Mouse (Mus musculus) CD4-positive helper T cell, adult 2 months (primary cell): ENCODE measurements around the gene Scyl1.

Experiments used
- DNase-seq: peaks from one replicate; pipeline ENCODE4 v3.0.0-alpha.2; 2012; ENCODE audit warnings: low read depth, missing footprints, low spot score

Gene Scyl1

DNA sequence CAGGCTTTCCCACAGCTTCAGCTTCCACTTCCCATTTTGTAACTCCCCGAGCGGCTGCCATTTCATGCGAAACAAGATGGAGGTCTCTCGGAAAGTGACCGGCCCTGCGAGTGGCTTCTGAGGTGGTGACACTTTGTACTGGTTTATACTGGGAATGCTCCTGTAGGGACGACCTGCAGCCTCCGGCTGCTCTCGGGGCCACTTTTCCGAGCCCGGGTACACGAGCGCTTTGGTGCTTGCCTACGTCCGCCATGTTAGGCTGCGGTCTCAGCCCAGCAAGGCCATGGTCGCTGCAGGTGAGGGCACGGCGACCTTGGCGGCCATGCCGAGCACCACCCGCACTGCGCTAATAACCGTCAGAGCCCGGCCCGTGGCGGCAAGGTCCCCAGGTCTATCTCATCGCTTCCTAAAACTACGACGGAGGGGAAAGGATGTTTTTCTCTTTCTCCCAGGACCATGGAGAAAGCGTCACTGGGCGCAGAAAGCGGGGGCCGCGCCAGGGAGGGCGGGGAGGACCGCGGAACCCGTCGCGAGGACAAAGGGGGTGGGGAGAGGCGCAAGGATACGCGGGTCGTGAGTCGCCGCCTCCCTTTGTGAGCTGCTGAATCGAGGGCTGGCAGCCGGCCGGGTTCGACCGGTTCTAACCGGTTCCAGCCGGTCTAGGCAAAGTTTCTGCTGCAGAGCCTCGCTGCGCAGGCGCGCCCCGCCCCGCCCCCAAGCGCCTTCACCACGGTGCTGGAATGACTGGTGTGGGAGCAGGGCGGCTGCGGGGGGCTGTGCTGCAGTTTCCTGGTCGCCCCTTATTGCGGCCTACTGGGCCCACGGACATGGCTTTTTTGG, 32.0 kb upstream of the Scyl1 start:
- peak; percentile 99 for DNase-seq

- DNase-seq = no peak
Measured at GRCm38 (mm10) chr19:5802787-5803040, 31.5 kb upstream of the Scyl1 start.

GRCm38 (mm10) chr19:5802011-5802786, 31.0 kb upstream of the Scyl1 start:
- DNase-seq = peak; percentile 95

- DNase-seq = peak; percentile 60
Measured at GRCm38 (mm10) chr19:5801432-5801964, 30.3 kb upstream of the Scyl1 start.

DNA sequence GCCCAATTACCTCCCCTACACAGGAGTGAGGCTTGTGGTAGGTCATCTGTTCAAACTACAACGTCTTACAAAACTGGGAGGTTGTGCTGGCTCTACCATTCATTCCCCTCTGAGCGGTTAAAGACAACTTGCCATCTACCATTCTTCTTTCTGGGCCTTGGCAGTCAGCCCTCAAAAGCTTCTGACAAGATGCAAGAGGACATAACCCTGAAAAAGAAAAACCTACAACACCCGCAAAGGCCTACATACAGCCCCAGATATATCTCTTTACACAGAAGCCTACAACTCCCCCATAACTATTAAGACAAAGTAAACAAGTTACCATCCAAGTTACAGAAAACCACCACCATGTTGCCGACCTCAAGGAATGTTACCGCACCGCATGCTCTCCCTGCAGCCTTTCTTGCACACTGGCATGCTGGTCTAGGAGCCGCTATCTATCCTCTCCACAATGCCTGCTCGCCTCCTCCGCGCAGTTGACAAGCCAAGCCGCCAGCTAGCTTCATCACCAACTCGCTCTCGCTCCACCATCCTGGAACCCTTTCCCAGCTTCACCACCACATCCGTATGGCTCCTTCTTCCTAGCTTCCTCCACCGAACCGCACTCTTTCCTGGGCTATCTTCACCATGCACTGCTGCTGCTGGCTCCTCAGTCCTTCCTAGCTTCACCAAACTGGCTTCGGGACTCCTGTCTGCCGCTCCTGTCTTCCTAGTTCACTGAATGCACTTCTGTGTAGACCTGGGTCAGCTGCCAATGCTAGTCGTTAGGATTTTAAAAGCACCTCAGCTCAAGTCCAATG, 29.6 kb upstream of the Scyl1 start:
- peak; percentile 63 for DNase-seq

- DNase-seq = no peak
Measured at GRCm38 (mm10) chr19:5800350-5800631, 29.1 kb upstream of the Scyl1 start.

GRCm38 (mm10) chr19:5799566-5800349, 28.5 kb upstream of the Scyl1 start:
- DNase-seq = peak; percentile 49

- DNase-seq = peak; percentile 72
Measured at GRCm38 (mm10) chr19:5798700-5799479, 27.7 kb upstream of the Scyl1 start.

- peak; percentile 60 for DNase-seq
Measured at GRCm38 (mm10) chr19:5797381-5798111, 26.3 kb upstream of the Scyl1 start.

GRCm38 (mm10) chr19:5796573-5797111, 25.4 kb upstream of the Scyl1 start:
- no peak for DNase-seq

DNA sequence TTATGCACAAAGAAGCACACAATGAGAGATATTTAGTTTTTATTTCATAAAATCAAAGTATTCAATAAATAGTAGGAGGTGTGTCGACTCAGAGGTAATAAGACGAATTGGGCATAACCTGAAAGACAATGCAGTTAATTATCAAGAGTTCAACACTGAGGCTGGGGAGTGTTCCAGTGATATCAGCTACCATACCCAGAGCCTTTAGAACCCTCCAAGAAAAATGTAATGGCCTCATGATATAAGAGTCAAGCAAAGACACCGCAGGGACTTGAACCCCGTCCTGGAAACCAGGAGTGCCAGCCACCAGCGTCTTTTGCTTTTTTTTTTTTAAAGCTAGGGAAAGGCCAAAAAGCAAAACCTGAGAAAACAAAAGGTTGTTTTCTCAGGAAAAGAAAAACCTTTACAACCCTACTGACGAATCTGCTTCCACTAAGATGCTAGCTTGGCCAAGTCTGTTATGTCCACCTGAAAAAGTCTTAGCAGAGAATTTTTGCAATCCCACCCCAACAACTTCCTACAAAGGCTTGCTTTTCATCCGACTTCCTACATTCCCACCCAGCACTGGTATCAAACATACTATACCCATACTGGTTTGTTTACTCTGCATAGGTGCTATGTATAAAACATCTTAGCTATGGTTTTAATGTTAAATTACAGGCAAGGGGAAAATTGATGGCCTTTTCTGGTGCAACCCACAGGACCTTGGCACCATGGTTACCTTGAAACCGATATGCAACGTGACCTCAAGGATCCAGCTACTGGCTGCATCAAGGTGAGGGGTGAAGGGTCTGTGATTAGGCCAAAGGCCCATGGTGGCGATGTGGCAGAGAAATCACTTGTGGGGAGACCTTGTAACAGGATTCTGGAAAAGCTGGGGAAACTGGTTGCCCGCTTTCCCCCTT, 24.7 kb upstream of the Scyl1 start:
- DNase-seq = no peak

DNA sequence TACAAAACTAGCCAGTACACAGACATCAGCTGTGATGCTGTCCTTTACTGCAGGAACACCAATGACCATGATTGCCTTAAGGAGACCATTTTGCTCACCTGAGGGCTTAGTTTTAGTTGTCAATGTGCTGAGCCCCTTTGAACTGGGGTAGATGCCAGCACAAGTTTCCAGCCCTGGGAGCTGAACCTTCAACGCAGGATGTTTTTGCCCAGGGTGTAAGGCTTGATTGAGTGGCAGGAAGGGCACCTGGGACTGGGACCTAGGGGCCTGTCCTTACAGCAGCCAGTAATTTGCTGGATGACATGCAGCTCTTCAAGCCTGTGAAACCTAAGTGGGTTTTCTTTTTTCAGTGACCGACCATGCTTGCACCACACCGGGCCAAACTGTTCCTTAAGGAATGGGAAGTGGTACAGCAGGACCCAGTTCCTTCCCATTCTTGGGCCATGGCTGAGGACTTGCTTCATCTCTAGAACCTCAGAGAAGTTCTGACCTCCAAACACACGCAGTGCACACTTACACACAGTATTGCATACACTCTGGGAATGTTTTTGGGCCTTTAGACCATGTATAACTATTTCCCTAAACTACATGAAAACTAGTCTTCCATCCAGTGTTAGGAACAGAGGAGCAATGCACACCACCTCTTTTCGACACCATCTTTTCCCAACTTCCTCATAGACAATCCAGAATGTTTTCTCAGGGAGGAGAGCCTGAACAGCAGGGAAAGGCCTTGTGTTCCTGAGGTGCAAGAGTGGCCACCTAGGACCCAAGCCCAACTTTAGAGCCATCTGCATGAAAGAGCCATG, 23.8 kb upstream of the Scyl1 start:
- DNase-seq = peak; percentile 69

DNA sequence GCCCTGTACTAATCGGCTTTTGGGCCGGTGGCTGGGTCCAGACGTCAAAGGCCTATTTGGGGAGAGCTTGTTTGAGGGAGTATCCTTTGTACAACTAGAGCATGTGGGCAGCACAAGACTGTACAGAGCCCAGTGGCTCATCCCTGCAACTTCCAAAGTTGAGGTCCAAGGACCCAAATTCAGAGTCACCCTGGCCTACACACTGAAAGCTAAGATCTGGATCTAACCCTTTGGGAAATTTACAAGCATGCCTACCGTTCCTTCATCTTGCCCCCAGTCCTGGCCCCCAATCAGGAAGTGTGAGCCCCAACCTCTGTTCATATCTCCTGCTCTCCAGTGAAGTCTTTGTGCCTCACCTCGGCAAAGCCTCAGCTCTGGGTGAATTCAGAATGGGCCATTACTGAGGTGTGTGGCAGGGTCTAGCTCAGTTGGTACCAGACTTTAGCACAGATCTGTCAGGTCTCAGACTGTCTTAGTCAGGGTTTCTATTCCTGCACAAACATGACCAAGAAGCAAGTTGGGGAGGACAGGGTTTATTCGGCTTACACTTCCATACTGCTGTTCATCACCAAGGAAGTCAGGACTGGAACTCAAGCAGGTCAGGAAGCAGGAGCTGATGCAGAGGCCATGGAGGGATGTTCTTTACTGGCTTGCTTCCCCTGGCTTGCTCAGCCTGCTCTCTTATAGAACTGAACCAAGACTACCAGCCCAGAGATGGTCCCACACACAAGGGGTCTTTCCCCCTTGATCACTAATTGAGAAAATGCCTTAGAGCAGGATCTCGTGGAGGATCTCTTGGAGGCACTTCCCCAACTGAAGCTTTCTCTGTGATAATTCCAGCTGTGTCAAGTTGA, 22.9 kb upstream of the Scyl1 start:
- DNase-seq = peak; percentile 44

GRCm38 (mm10) chr19:5793116-5793515, 21.9 kb upstream of the Scyl1 start:
- DNase-seq = peak; percentile 83

DNA sequence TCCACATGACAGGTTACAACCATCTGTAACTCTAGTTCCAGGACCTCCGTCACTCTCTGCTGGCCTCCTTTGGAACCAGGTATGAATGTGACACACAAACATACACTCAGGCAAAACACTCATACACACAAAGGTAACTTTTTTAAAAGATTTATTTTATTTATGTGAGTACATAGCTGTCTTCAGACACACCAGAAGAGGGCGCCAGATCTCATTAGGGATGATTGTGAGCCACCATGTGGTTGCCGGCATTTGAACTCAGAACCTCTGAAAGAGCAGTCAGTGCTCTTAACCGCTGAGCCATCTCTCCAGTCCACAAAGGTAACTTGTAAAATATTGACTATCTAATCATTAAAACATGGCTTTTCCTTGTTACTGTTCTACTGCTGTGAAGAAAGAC, 20.1 kb upstream of the Scyl1 start:
- no peak for DNase-seq

GRCm38 (mm10) chr19:5789066-5789465, 17.8 kb upstream of the Scyl1 start:
- DNase-seq = no peak

DNA sequence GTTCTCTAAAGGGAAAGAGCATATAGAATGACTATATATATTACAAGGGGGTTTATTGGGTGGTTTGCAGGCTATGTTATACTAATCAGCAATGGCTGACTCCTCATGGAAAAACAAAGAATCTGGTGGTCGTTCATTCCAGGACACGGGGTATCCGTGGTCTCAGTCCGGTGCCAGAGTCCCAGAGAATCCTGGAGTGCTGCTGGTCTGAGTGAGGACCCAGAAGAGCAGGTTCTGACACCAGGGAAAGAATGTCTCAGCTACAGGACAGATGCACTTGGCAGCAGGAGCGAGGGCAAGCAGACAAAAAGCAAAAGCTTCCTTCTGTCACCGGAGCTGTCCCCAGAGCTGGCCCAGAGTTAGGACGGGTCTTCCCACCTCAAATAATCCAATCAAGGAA, 17.4 kb upstream of the Scyl1 start:
- DNase-seq = no peak
